ENCODE assay signal across 9 mouse cellular contexts in genomic region chr7:45919083-45919671, GRCm38 (mm10). TPM values are rescaled to one million over a fixed set of nuclear protein-coding genes. Genes with fewer than 3 reads are reported as not detected.
DNase-seq lines count a peak whose midpoint lies in the region; ATAC-seq lines count a peak whose summit lies in the region.
"Had no signal": no experiment of that assay in that cellular context is flagged by ENCODE, and none has a peak within 500 bp of the region (broad histone marks: within the 10 kb centered on the region; RNA-seq: fewer than 3 reads in every experiment).

No protein-coding gene starts in this region.

- no peaks in the 10 kb centered on the region for H3K9me3 ChIP-seq in heart, embryonic 10.5 days
- no peaks in the 10 kb centered on the region for H3K9me3 ChIP-seq in liver, embryonic 13.5 days (replicated peaks)
- H3K9me3 ChIP-seq: hindbrain, embryonic 13.5 days had no signal

- peak overlapping the region; percentile 65 for H3K4me2 ChIP-seq in liver, embryonic 13.5 days

- ATAC-seq in liver, embryonic 13.5 days (ENCODE audit: low read depth) = no peak
- ATAC-seq in granulocyte monocyte progenitor cell, adult 5-6 weeks (replicated peaks; ENCODE audit: poor library complexity, severe bottlenecking) = no peak

- H3K27me3 ChIP-seq in heart, embryonic 10.5 days (ENCODE audit: insufficient read depth, poor library complexity, severe bottlenecking) = peaks cover 27% of the 10 kb centered on the region; the same call in 1 of the 2 replicates
- H3K27me3 ChIP-seq in liver, embryonic 13.5 days = no peaks in the 10 kb centered on the region

- H3K4me3 ChIP-seq in heart, embryonic 10.5 days = no peak overlapping the region
- H3K4me3 ChIP-seq in brown adipose tissue, adult 24 weeks (ENCODE audit: insufficient read depth, low read depth, low read length) = peak overlapping the region; percentile 58
- H3K4me3 ChIP-seq in liver, embryonic 13.5 days (replicated peaks) = no peak overlapping the region
- H3K4me3 ChIP-seq: hindbrain, embryonic 13.5 days had no signal

- WGBS in heart, embryonic 10.5 days = 60% methylated on average over 14 of the region's 14 CpGs
- WGBS in liver, embryonic 13.5 days (ENCODE audit: insufficient replicate concordance) = 77% methylated on average over 14 of the region's 14 CpGs

- peaks cover 64% of the 10 kb centered on the region for H3K4me1 ChIP-seq in heart, embryonic 10.5 days
- H3K4me1 ChIP-seq in brown adipose tissue, adult 24 weeks (ENCODE audit: control insufficient read depth, insufficient read depth, insufficient read length, low read length) = 0 out of 2 replicates have a peak, but pooled peaks cover 3% of the 10 kb centered on the region
- peaks cover 76% of the 10 kb centered on the region for H3K4me1 ChIP-seq in liver, embryonic 13.5 days (replicated peaks)

- H3K36me3 ChIP-seq in heart, embryonic 10.5 days = no peaks in the 10 kb centered on the region
- H3K36me3 ChIP-seq in liver, embryonic 13.5 days = peaks cover 15% of the 10 kb centered on the region; the same call in 1 of the 2 replicates
- H3K36me3 ChIP-seq: hindbrain, embryonic 13.5 days had no signal

- intact Hi-C loops in heart, postnatal 25 days (cut with DNase I) = no loop called here

- peak overlapping the region; percentile 69; the same call in 1 of the 2 replicates for H3K9ac ChIP-seq in liver, embryonic 13.5 days
- H3K9ac ChIP-seq: hindbrain, embryonic 13.5 days had no signal

- H3K27ac ChIP-seq in heart, embryonic 10.5 days = 0 out of 2 replicates have a peak overlapping the region, but pooled peaks have one; percentile 53
- H3K27ac ChIP-seq in brown adipose tissue, adult 24 weeks (replicated peaks; ENCODE audit: low read depth, low read length) = no peak overlapping the region
- H3K27ac ChIP-seq in liver, embryonic 13.5 days = 0 out of 2 replicates have a peak overlapping the region, but pooled peaks have one; percentile 7
- H3K27ac ChIP-seq: hindbrain, embryonic 13.5 days had no signal

- DNase-seq in heart, embryonic 10.5 days (ENCODE audit: low spot score) = no peak
- DNase-seq in heart, postnatal 25 days (ENCODE audit: low spot score) = no peak
- DNase-seq in A20 (ENCODE audit: low read depth, low spot score) = peak; percentile 43
- no peak for DNase-seq in liver, embryonic 13.5 days
- no peak for DNase-seq in right cerebral cortex, postnatal 4 days
- DNase-seq in cerebellum, postnatal 14 days = no peak

RNA-seq across cellular contexts. Expression of gene Emp3, which starts 2.0 kb away (rescaled TPM):
- 45.0 and 46.1 TPM in 2 replicates for polyA plus RNA-seq in heart, embryonic 10.5 days (2016; fragmentation: Nextera tagmentation; extraction: Ambion mirVana)
- 10 to 100 TPM; 20.9 to 28.7 TPM for total RNA-seq in heart, postnatal 25 days (2021)
- 18.1 and 29.0 TPM in 2 replicates for polyA plus RNA-seq in brown adipose tissue, adult 24 weeks (2012; ENCODE audit: insufficient read depth, insufficient read length, missing spikeins)
- polyA plus RNA-seq in liver, embryonic 13.5 days (2015; fragmentation: Nextera tagmentation; extraction: Ambion mirVana) = 49.0 and 61.6 TPM in 2 replicates
- total RNA-seq in granulocyte monocyte progenitor cell, adult 5-6 weeks (2014; fragmentation: Nextera tagmentation) = 244 and 297 TPM in 2 replicates
- 174 and 251 TPM in 2 replicates for total RNA-seq in granulocyte monocyte progenitor cell, adult 5-6 weeks (2017)

RNA-seq across cellular contexts. Expression of gene Ccdc114, which starts 4.7 kb away (rescaled TPM):
- polyA plus RNA-seq in heart, embryonic 10.5 days (2016; fragmentation: Nextera tagmentation; extraction: Ambion mirVana) = 3.2 and 3.3 TPM in 2 replicates
- total RNA-seq in heart, postnatal 25 days (2021) = under 1 TPM; 0.68 to 0.75 TPM
- 1.2 and 1.7 TPM in 2 replicates for polyA plus RNA-seq in brown adipose tissue, adult 24 weeks (2012; ENCODE audit: insufficient read depth, insufficient read length, missing spikeins)
- 1.2 and 1.5 TPM in 2 replicates for polyA plus RNA-seq in liver, embryonic 13.5 days (2015; fragmentation: Nextera tagmentation; extraction: Ambion mirVana)
- total RNA-seq in granulocyte monocyte progenitor cell, adult 5-6 weeks (2014; fragmentation: Nextera tagmentation) = 3.1 TPM in 1 of 2 replicates, not detected in the other
- total RNA-seq in granulocyte monocyte progenitor cell, adult 5-6 weeks (2017) = 1.8 and 3.0 TPM in 2 replicates

RNA-seq across cellular contexts. Expression of gene Tmem143, which starts 22.4 kb away (rescaled TPM):
- polyA plus RNA-seq in heart, embryonic 10.5 days (2016; fragmentation: Nextera tagmentation; extraction: Ambion mirVana) = 5.8 and 6.5 TPM in 2 replicates
- 100 to 1,000 TPM; 102 to 105 TPM for total RNA-seq in heart, postnatal 25 days (2021)
- polyA plus RNA-seq in brown adipose tissue, adult 24 weeks (2012; ENCODE audit: insufficient read depth, insufficient read length, missing spikeins) = 151 and 189 TPM in 2 replicates
- 3.6 and 3.8 TPM in 2 replicates for polyA plus RNA-seq in liver, embryonic 13.5 days (2015; fragmentation: Nextera tagmentation; extraction: Ambion mirVana)
- total RNA-seq in granulocyte monocyte progenitor cell, adult 5-6 weeks (2014; fragmentation: Nextera tagmentation) = 14.5 and 21.2 TPM in 2 replicates
- total RNA-seq in granulocyte monocyte progenitor cell, adult 5-6 weeks (2017) = 9.5 and 12.5 TPM in 2 replicates

RNA-seq across cellular contexts. Expression of gene Syngr4, which starts 22.7 kb away (rescaled TPM):
- 0.99 and 1.5 TPM in 2 replicates for polyA plus RNA-seq in heart, embryonic 10.5 days (2016; fragmentation: Nextera tagmentation; extraction: Ambion mirVana)
- total RNA-seq in heart, postnatal 25 days (2021) = not detected
- polyA plus RNA-seq in brown adipose tissue, adult 24 weeks (2012; ENCODE audit: insufficient read depth, insufficient read length, missing spikeins) = not detected in 2 replicates
- 0.76 and 0.86 TPM in 2 replicates for polyA plus RNA-seq in liver, embryonic 13.5 days (2015; fragmentation: Nextera tagmentation; extraction: Ambion mirVana)
- 3.7 and 4.0 TPM in 2 replicates for total RNA-seq in granulocyte monocyte progenitor cell, adult 5-6 weeks (2014; fragmentation: Nextera tagmentation)
- 0.41 TPM in 1 of 2 replicates, not detected in the other for total RNA-seq in granulocyte monocyte progenitor cell, adult 5-6 weeks (2017)

RNA-seq across cellular contexts. Expression of gene Grin2d, which starts 41.0 kb away (rescaled TPM):
- polyA plus RNA-seq in heart, embryonic 10.5 days (2016; fragmentation: Nextera tagmentation; extraction: Ambion mirVana) = 0.10 and 0.18 TPM in 2 replicates
- under 1 TPM; 0.36 to 0.49 TPM for total RNA-seq in heart, postnatal 25 days (2021)
- polyA plus RNA-seq in brown adipose tissue, adult 24 weeks (2012; ENCODE audit: insufficient read depth, insufficient read length, missing spikeins) = not detected in 2 replicates
- 0.07 TPM in 2 replicates for polyA plus RNA-seq in liver, embryonic 13.5 days (2015; fragmentation: Nextera tagmentation; extraction: Ambion mirVana)
- total RNA-seq in granulocyte monocyte progenitor cell, adult 5-6 weeks (2014; fragmentation: Nextera tagmentation) = 0.15 TPM in 1 of 2 replicates, not detected in the other
- 0.09 TPM in 1 of 2 replicates, not detected in the other for total RNA-seq in granulocyte monocyte progenitor cell, adult 5-6 weeks (2017)

Comparison
In these comparisons a context has a peak if more than half of its experiments do, and no peak if none do; other contexts are left out.
1. RNA of gene Tmem143, which starts 22.4 kb away (polyA plus RNA-seq): 151 to 189 TPM in brown adipose tissue, adult 24 weeks; 5.8 to 6.5 TPM in heart, embryonic 10.5 days and 3.6 to 3.8 TPM in liver, embryonic 13.5 days; every median in the first group is over 10 times any median in the second.